Mouse (Mus musculus) frontal cortex, adult (tissue): ENCODE data around the gene Zar1l.
A peak's percentile ranks its signal among the peaks of the same experiment; 100 is the strongest.

Experiments
- ATAC-seq: cut with Nextera tagmentation; 2 replicates; pipeline ENCODE4 v1.9.2; 2017; ENCODE audit warnings: mild to moderate bottlenecking, moderate library complexity, mixed read lengths; ENCODE audit not compliant: low TSS enrichment

Zar1l gene

DNA sequence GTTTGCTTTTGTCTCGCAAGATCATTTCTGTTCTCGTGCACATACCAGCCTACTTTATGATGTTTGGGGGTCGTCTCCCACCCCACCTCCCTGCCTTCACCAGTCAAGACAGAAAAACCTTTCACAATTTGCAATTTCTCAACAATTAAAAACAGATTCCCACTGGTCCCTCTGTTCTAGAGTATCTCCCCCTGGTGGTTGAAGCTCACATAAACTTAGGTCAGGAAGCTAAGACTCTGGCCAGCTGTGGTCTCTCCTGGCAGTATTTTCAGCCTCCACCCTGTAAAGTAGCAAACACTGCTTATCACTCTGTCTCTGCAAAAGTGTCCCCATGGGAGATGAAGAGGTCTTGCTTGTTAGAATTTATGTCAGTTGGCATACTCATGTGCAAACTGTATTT is 32.8 kb downstream of the Zar1l start:
- 0 out of 2 replicates have a peak, but pooled peaks have one; percentile 41 for ATAC-seq

DNA sequence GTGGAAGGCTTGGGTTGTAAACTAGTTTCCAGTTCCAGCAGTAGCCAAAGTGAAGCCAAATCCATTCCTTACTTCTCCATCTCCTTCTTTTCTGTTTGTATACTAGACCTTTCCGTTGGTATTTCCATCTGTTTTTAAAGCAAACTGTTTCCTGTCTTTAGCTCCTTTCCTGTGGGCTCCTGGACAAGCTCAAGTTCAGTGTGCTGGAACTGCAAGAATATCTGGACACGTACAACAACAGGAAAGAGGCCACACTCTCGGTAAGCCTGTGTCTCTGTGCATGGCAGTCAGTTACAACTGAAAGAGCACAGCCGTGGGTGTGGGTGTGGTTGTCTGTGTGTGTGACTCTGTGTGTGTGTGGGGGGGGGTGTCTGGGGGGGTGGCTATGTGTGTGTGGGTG is 39.4 kb downstream of the Zar1l start:
- no peak for ATAC-seq

GRCm38 (mm10) chr5:150477364-150477763 is 40.6 kb downstream of the Zar1l start:
- no peak for ATAC-seq

DNA sequence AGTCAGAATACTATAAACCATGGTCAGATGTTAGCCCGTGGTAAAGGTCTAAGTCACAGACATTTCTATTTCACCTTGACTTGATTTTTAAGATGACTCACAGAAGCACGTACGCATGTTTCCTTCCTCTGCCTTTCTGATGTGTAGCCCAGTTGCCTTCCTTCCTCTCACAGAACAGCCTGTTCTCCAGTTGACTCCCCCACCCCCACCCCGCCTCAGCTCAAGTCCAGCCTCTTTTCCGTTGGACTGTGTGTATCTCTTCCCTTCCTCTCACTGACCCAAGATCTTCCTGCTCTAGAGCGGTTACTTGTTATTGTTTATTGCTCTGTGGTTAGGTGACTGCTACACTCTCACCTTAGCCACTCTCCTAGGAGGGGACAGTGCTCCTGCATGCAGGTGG is 49.5 kb downstream of the Zar1l start:
- ATAC-seq: no peak

- ATAC-seq: peak; percentile 99
Observed at GRCm38 (mm10) chr5:150466132-150466531, 51.8 kb downstream of the Zar1l start.

DNA sequence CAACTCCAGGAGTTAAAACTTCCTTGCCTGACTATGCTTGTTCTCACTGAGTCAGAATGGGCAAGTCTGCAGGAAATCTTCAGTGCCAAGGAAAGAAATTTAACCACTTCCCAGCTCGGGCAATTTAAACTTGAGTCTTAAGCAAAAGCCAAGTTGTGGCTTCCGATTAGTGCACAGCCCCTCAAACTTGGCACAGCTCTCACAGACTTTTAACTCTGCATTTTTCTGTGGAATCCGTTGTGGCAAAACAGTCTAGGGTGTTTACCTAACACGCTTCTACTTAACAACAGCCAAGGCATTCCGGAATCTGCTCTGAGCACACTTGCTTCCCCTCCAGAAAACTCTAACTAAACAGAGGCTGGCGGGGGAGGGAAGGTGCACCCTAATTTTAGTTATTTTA is 52.7 kb downstream of the Zar1l start:
- no peak for ATAC-seq

GRCm38 (mm10) chr5:150464721-150465120 is 53.2 kb downstream of the Zar1l start:
- ATAC-seq: no peak

DNA sequence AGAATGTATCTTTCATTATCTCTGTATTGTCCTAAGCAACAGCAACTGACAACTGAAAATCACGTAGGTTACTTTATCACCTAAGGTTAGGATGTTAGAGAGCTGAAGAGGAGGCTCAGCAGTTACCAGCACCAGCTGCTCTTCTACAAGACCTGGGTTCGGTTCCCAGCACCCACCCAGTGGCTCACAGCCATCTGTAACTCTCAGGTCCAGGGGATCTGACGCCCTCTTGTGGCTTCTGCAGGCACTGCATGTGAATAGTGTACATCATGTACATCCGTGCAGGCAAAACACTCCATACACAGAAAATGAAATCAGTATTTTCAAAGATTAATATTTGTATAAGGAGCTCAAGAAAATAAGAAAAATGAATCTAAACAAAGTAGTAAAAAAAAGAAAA is 58.2 kb downstream of the Zar1l start:
- ATAC-seq: no peak

DNA sequence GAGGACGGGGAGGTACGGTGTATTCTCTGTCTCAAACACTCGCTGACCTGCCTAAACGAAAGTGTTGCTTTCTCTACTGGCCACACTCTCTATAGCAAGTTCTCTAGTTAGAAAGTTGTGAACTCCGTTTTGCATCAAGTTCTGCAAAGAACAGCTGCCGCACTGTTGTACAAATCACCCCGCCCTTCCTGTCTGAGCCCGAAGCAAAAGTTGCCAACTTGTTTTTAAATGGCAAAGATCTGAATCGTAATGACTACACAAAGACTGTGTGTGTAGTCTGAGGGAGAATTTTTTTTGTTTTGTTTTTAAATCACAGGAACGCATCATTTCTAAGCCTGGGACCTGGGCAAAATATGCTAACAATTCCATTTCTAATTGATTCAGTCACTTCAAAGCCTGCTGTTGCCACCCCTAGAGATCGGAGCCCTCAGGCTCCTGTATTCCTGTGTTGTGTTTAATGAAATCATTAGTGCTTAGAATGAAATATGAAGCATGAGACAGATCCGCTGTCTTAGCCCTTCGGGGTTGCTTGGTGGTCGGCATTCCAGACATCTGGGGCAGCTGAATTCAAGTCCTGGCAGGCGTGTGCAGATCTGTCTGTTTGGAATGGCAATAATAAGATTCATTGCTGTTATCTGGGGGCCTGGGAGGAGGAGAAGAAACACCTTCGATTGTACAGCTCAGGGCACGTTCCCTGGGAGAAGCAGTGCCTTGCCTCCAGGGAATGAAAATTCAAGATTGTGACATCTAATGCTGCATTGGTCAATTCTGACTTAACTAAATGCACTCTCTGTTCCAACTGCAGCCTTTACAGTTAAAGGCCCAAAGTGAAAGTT is 59.8 kb downstream of the Zar1l start:
- ATAC-seq: 0 out of 2 replicates have a peak, but pooled peaks have one; percentile 44

DNA sequence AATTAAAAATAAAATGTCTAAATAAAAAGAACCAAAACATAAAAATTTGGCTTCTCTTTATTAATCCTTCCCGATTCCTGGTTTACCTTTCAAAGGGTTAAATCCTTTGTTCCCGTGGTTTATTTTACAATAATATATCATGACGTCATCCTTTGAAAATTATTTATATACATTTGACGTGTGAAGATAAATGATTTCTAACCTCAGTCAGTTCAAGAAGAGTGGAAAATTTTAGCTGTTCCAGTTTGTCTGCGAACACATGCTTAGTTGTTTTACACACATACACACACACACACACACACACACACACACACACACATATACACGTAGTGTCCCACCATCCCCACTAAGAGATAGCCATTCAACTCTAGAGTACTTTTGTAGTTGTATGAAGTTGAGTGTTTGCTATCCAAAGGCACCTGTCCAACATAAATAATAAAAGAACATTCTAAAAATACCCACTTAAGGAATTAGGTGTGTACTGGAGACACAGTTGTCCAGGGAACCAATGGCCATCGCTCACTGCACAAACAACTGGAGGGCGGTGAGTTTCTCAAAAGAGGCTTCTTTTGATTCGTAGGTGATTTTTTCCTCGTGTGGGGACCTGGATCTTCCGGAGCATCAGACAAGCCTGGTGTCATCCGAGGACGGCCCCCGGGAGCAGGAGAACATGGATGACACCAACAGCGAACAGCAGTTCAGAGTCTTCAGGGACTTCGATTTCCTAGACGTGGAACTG is 60.6 kb downstream of the Zar1l start:
- ATAC-seq: no peak
